Mouse (Mus musculus): ENCODE results near the gene Ror1. TPM values are rescaled to one million over a fixed set of nuclear protein-coding genes. Genes with fewer than 3 reads are reported as not detected.
A peak's percentile ranks its signal among the peaks of the same experiment; 100 is the strongest.

The Ror1 gene
- polyA plus RNA-seq, 1 experiment, result 1.6 TPM

GRCm38 (mm10) chr4:100335168-100335567 is 239.6 kb downstream of the Ror1 start:
- peak; percentile 23 for DNase-seq (ENCODE audit: low read depth)
- TF ChIP-seq CTCF (IDR thresholded peaks at IDR 0.05; ENCODE audit: borderline replicate concordance, extremely low read depth, insufficient read depth, insufficient read length), result no peak
- no peak for TF ChIP-seq POLR2A (IDR thresholded peaks at IDR 0.05; ENCODE audit: borderline replicate concordance, extremely low read depth, insufficient read depth, insufficient read length, poor library complexity, severe bottlenecking)

DNA sequence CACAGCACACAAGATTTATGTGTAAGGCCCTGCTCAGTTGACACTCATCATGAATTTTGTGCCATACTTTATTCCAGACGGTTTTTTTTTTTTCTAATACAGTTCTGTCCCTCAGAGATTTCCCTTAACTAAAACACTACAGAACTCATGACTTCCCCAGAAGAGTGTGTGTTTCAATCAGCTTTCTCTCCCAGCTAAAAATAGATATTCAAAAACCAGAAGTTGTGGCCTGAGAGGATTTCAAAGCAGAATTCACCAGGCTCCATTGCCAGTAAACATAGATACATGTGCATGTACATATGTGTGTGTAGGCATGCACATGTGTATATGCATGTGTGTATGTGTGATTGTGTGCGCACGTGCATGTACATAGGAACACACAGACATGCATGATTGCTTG is 252.2 kb downstream of the Ror1 start:
- TF ChIP-seq CTCF (IDR thresholded peaks at IDR 0.05; ENCODE audit: borderline replicate concordance, extremely low read depth, insufficient read depth, insufficient read length) (no peak), POLR2A (IDR thresholded peaks at IDR 0.05; ENCODE audit: borderline replicate concordance, extremely low read depth, insufficient read depth, insufficient read length, poor library complexity, severe bottlenecking) (no peak)
- no peak for DNase-seq (ENCODE audit: low read depth)

- no peak for DNase-seq (ENCODE audit: low read depth)
- TF ChIP-seq POLR2A (IDR thresholded peaks at IDR 0.05; ENCODE audit: borderline replicate concordance, extremely low read depth, insufficient read depth, insufficient read length, poor library complexity, severe bottlenecking) (no peak), CTCF (IDR thresholded peaks at IDR 0.05; ENCODE audit: borderline replicate concordance, extremely low read depth, insufficient read depth, insufficient read length) (no peak)
These were observed 254.7 kb downstream of the Ror1 start for GRCm38 (mm10) chr4:100350106-100350795.

GRCm38 (mm10) chr4:100351797-100352290 is 256.3 kb downstream of the Ror1 start:
- TF ChIP-seq POLR2A (IDR thresholded peaks at IDR 0.05; ENCODE audit: borderline replicate concordance, extremely low read depth, insufficient read depth, insufficient read length, poor library complexity, severe bottlenecking) (no peak), CTCF (IDR thresholded peaks at IDR 0.05; ENCODE audit: borderline replicate concordance, extremely low read depth, insufficient read depth, insufficient read length) (no peak)
- no peak for DNase-seq (ENCODE audit: low read depth)

GRCm38 (mm10) chr4:100355566-100355965 is 260.0 kb downstream of the Ror1 start:
- DNase-seq (ENCODE audit: low read depth), result peak; percentile 38
- no peak for TF ChIP-seq CTCF (IDR thresholded peaks at IDR 0.05; ENCODE audit: borderline replicate concordance, extremely low read depth, insufficient read depth, insufficient read length)
- TF ChIP-seq POLR2A (IDR thresholded peaks at IDR 0.05; ENCODE audit: borderline replicate concordance, extremely low read depth, insufficient read depth, insufficient read length, poor library complexity, severe bottlenecking), result no peak

- no peak for DNase-seq (ENCODE audit: low read depth)
- TF ChIP-seq POLR2A (IDR thresholded peaks at IDR 0.05; ENCODE audit: borderline replicate concordance, extremely low read depth, insufficient read depth, insufficient read length, poor library complexity, severe bottlenecking), result no peak
These were observed 262.4 kb downstream of the Ror1 start for GRCm38 (mm10) chr4:100357881-100358589.

GRCm38 (mm10) chr4:100363666-100364065 is 268.1 kb downstream of the Ror1 start:
- TF ChIP-seq POLR2A (IDR thresholded peaks at IDR 0.05; ENCODE audit: borderline replicate concordance, extremely low read depth, insufficient read depth, insufficient read length, poor library complexity, severe bottlenecking), result no peak
- TF ChIP-seq CTCF (IDR thresholded peaks at IDR 0.05; ENCODE audit: borderline replicate concordance, extremely low read depth, insufficient read depth, insufficient read length), result no peak
- DNase-seq (ENCODE audit: low read depth), result no peak

GRCm38 (mm10) chr4:100368691-100369090 is 273.1 kb downstream of the Ror1 start:
- no peak for TF ChIP-seq POLR2A (IDR thresholded peaks at IDR 0.05; ENCODE audit: borderline replicate concordance, extremely low read depth, insufficient read depth, insufficient read length, poor library complexity, severe bottlenecking)
- TF ChIP-seq CTCF (IDR thresholded peaks at IDR 0.05; ENCODE audit: borderline replicate concordance, extremely low read depth, insufficient read depth, insufficient read length), result no peak
- DNase-seq (ENCODE audit: low read depth), result no peak

DNA sequence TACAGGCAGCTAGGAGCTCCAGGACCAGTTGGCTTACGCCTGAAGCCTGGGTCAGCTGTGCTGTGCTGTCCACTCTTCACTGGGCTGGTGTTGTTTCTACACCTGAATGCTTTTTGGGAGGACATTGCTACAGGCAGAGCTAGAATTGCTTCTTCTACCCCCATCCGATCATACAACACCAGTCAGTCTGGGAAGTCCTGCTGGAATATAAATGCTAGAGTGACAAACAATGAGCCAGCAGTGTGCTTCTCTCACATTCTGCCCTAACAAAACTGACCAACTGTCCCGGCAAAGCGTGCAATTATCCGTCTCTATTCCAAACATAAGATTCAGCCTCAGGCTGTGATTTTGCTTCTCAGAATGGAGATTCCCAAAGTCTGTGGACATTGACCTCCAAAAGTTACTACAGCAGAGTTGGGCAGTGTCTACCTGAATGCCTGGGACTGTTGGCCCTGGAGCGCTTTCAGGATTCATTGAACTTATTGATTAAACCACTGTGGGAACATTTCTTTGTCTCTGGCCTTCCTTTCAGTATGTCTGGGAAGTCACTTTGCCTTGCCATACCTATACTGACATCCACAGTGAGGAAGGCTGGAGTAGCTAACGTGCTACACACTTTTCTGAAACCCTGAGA is 274.1 kb downstream of the Ror1 start:
- TF ChIP-seq CTCF (IDR thresholded peaks at IDR 0.05; ENCODE audit: borderline replicate concordance, extremely low read depth, insufficient read depth, insufficient read length), result no peak
- no peak for TF ChIP-seq POLR2A (IDR thresholded peaks at IDR 0.05; ENCODE audit: borderline replicate concordance, extremely low read depth, insufficient read depth, insufficient read length, poor library complexity, severe bottlenecking)
- no peak for DNase-seq (ENCODE audit: low read depth)

DNA sequence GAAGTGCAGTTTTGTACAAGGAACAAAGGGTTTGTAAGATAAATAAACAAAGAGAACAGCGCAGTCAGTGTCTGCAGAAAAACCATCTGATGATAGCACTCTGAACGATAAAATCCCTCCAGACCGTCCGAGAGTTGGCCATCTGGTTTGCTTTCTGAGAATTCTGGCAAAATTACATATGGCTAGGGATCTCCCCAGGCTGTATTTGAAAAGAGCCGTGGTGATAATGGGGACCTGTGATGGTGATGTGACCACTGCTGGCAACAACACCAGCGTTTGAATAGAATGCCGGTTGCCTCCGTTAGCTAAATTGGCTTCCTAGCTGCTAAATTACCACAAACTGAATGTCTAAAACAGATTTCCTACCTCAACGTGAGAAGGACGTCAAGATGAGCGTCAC is 277.2 kb downstream of the Ror1 start:
- no peak for TF ChIP-seq CTCF (IDR thresholded peaks at IDR 0.05; ENCODE audit: borderline replicate concordance, extremely low read depth, insufficient read depth, insufficient read length)
- no peak for TF ChIP-seq POLR2A (IDR thresholded peaks at IDR 0.05; ENCODE audit: borderline replicate concordance, extremely low read depth, insufficient read depth, insufficient read length, poor library complexity, severe bottlenecking)
- peak; percentile 81 for DNase-seq (ENCODE audit: low read depth)

DNA sequence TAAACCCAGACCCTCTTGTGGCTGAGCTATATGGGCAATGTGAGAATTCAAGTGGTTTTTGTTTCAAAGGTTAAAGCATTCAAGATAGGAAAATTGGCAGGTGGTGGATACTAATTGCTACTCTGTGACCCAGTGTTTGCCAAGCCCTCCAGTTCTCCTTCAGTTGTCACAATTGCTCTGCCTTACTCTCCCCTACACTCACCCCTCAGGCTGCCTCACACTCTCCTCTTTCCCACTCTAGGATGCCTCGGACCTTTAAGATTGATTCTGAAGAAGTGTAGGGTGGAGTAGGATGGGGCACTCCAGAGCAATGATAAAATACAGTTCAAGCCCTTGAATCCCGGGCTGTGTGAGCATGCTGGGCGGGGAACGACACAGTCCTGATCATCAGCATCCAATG is 278.2 kb downstream of the Ror1 start:
- peak; percentile 51 for DNase-seq (ENCODE audit: low read depth)
- TF ChIP-seq CTCF (IDR thresholded peaks at IDR 0.05; ENCODE audit: borderline replicate concordance, extremely low read depth, insufficient read depth, insufficient read length), result no peak
- no peak for TF ChIP-seq POLR2A (IDR thresholded peaks at IDR 0.05; ENCODE audit: borderline replicate concordance, extremely low read depth, insufficient read depth, insufficient read length, poor library complexity, severe bottlenecking)

Data from brain, embryonic 14.5 days (tissue).